Mouse (Mus musculus): ENCODE measurements around the gene Thumpd3.

- TF ChIP-seq CHD2 (IDR thresholded peaks at IDR 0.05; ENCODE audit: low read depth, low read length) (no peak), MAFK (IDR thresholded peaks at IDR 0.05; ENCODE audit: insufficient read depth, low read depth, low read length) (no peak), ZNF384 (IDR thresholded peaks at IDR 0.05; ENCODE audit: low read depth, low read length) (no peak), ZC3H11A (IDR thresholded peaks at IDR 0.05; ENCODE audit: borderline replicate concordance, low read depth, low read length) (no peak)
These were observed 46.8 kb upstream of the Thumpd3 start for GRCm38 (mm10) chr6:112999199-112999598.
